Comparison of ENCODE assay signal across 10 mouse cellular contexts in genomic region chr8:122264243-122264642, GRCm38 (mm10). TPM values are rescaled to one million over a fixed set of nuclear protein-coding genes. Genes with fewer than 3 reads are reported as not detected.
DNase-seq lines count a peak whose midpoint lies in the region; ATAC-seq and TF ChIP-seq lines count a peak whose summit lies in the region.
"Had no signal": no experiment of that assay in that cellular context is flagged by ENCODE, and none has a peak within 500 bp of the region (broad histone marks: within the 10 kb centered on the region; RNA-seq: fewer than 3 reads in every experiment).

No protein-coding gene starts in this region.

- peaks cover 100% of the 10 kb centered on the region for H3K27me3 ChIP-seq in G1E (ENCODE audit: insufficient read depth, low read length)
- peaks cover 19% of the 10 kb centered on the region for H3K27me3 ChIP-seq in kidney, embryonic 15.5 days

- peaks cover 8% of the 10 kb centered on the region for H3K4me1 ChIP-seq in G1E (ENCODE audit: insufficient read depth, low read depth, low read length)
- H3K4me1 ChIP-seq in kidney, embryonic 15.5 days, result peaks cover 7% of the 10 kb centered on the region; the same call in 1 of the 2 replicates

- peak; percentile 63 for DNase-seq in layer of hippocampus, adult 11-12 months (ENCODE audit: low spot score)
- DNase-seq in layer of hippocampus, adult 9-10 months (ENCODE audit: low spot score), result no peak
- DNase-seq in G1E (ENCODE audit: low spot score), result no peak
- DNase-seq in cerebellum, adult 9-10 months, result peak; percentile 90
- DNase-seq in lung, postnatal 25 days (ENCODE audit: low spot score), result peak; percentile 31
- no peak for DNase-seq in spleen, postnatal 4 days (ENCODE audit: low spot score in 2 of 2)
- no peak for DNase-seq in embryo, embryonic 9.5 days (ENCODE audit: extremely low spot score)
- DNase-seq: heart, postnatal 36 days; retina, postnatal 1 day had no signal

- no peaks in the 10 kb centered on the region for H3K36me3 ChIP-seq in G1E (replicated peaks)
- H3K36me3 ChIP-seq in kidney, embryonic 15.5 days, result no peaks in the 10 kb centered on the region

- no peak overlapping the region for H3K9ac ChIP-seq in kidney, embryonic 15.5 days

- H3K27ac ChIP-seq in kidney, embryonic 15.5 days, result no peak overlapping the region

- no peak overlapping the region for H3K4me3 ChIP-seq in G1E (ENCODE audit: low read depth, low read length)
- no peak overlapping the region for H3K4me3 ChIP-seq in kidney, embryonic 15.5 days (replicated peaks)

- TF ChIP-seq CTCF in G1E (IDR thresholded peaks at IDR 0.05; ENCODE audit: low read depth, low read length), result no peak

- no peaks in the 10 kb centered on the region for H3K9me3 ChIP-seq in G1E (replicated peaks)
- H3K9me3 ChIP-seq in kidney, embryonic 15.5 days (replicated peaks), result no peaks in the 10 kb centered on the region

- WGBS in kidney, embryonic 15.5 days, result 41% methylated on average over 9 of the region's 9 CpGs

- H3K4me2 ChIP-seq in kidney, embryonic 15.5 days, result no peak overlapping the region

- peak; percentile 15; the same call in 1 of the 2 replicates for ATAC-seq in G1E (ENCODE audit: extremely low read depth, insufficient number of reproducible peaks, low FRiP score, poor library complexity, severe bottlenecking)
- ATAC-seq in kidney, embryonic 15.5 days (replicated peaks; ENCODE audit: low FRiP score), result no peak

RNA-seq across cellular contexts. Expression of gene Zfpm1, which starts 17.7 kb away (rescaled TPM):
- 254 and 292 TPM in 2 replicates for total RNA-seq in G1E (2014; fragmentation: Nextera tagmentation)
- total RNA-seq in G1E (2017), result 53.1 and 54.4 TPM in 2 replicates
- polyA plus RNA-seq in G1E (2012), result 1,150 and 1,251 TPM in 2 replicates
- polyA plus RNA-seq in kidney, embryonic 15.5 days (2015; fragmentation: Nextera tagmentation; extraction: Ambion mirVana), result 2.2 and 2.4 TPM in 2 replicates

Comparison
In these comparisons a context has a peak if more than half of its experiments do, and no peak if none do; other contexts are left out.
1. DNase-seq: peak in layer of hippocampus, adult 11-12 months (single experiment), cerebellum, adult 9-10 months (single experiment) and lung, postnatal 25 days (single experiment); none in layer of hippocampus, adult 9-10 months (single experiment), G1E (single experiment), spleen, postnatal 4 days (0 of 2) and embryo, embryonic 9.5 days (single experiment).
2. RNA of gene Zfpm1, which starts 17.7 kb away (polyA plus RNA-seq): 1,150 to 1,251 TPM in G1E; 2.2 to 2.4 TPM in kidney, embryonic 15.5 days; every median in the first group is over 100 times any median in the second.